Mouse (Mus musculus): ENCODE measurements around the gene Susd1. TPM values are rescaled to one million over a fixed set of nuclear protein-coding genes. Genes with fewer than 3 reads are reported as not detected.

Susd1 gene
- polyA plus RNA-seq, 1 experiment from 2014 or later: 3.7 TPM

DNA sequence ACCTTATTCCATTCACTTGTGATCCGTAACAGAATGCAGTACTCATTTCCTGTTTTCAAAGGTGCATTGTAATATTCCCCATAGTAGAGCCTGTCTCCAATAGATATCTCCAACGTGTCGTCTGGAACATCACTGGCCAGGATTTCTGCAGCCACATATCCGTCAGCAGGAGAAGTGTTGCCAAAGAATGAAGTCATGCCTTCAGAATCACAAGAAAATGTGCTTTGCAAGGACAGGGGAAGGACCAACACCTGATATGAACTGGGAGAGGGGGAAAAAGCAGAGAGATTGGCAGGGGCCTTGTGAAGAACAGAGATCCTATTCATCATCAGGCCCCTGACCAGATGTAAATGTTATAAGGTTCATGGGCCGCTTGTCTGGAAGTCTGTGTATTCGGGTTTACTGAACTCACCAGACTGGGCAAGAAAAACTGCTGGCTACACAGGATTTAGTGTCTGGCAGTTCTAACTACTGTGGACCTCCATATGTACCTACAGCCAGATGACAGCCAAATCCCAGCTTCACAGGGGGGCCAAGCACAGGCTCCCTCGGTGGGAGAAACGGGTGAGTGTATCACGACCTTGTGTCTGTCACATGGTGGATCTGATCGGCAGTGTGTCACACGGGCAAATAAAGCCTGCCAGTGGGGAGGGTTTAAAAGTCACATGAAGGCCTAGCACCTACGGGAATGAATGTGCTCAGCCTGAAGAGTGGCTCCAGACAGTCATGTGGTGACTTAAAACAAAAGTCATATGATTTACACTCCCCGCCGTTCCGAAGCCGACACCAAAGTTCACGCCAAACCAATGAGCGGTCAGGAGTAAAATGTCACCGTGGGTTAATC is 108.8 kb downstream of the Susd1 start:
- 59% methylated on average over 19 of the region's 19 CpGs for WGBS
- Histone ChIP-seq H3K9ac (no peak overlapping the region), H3K36me3 (no peaks in the 10 kb centered on the region), H3K27ac (peak overlapping the region; percentile 81), H3K4me2 (no peak overlapping the region), H3K4me1 (replicated peaks) (peaks cover 30% of the 10 kb centered on the region), H3K27me3 (no peaks in the 10 kb centered on the region), H3K4me3 (no peak overlapping the region), H3K9me3 (replicated peaks) (no peaks in the 10 kb centered on the region)
- ATAC-seq (replicated peaks; ENCODE audit: insufficient number of reproducible peaks, insufficient read depth, low FRiP score, low read depth): peak; percentile 34; the same call in 1 of the 2 replicates

DNA sequence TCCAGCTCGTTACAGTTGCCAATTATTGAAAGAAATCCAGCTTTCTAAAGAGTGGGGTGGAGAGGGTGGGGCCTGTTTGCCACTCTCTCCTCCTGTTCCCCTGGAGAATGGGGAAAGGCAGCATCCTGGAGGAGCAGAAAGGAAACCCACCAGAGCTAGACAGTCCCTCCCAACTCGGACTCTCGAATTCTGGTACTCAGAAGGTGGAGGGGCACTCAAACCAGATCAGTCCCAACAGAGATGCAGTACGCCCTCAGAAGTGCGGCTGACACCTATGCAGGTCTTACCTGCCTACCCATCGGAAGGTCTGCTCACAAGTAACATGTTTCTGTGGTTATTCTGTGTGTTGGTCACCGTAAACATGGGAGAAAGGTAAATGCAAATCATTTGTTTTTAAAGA is 109.6 kb downstream of the Susd1 start:
- H3K4me2 ChIP-seq: no peak overlapping the region
- H3K27me3 ChIP-seq: no peaks in the 10 kb centered on the region
- H3K9me3 ChIP-seq (replicated peaks): no peaks in the 10 kb centered on the region
- 93% methylated on average over 7 of the region's 7 CpGs for WGBS
- no peak for ATAC-seq (replicated peaks; ENCODE audit: insufficient number of reproducible peaks, insufficient read depth, low FRiP score, low read depth)
- H3K27ac ChIP-seq: 0 out of 2 replicates have a peak overlapping the region, but pooled peaks have one; percentile 9
- peaks cover 32% of the 10 kb centered on the region for H3K4me1 ChIP-seq (replicated peaks)
- no peak overlapping the region for H3K4me3 ChIP-seq
- H3K36me3 ChIP-seq: no peaks in the 10 kb centered on the region
- H3K9ac ChIP-seq: no peak overlapping the region

DNA sequence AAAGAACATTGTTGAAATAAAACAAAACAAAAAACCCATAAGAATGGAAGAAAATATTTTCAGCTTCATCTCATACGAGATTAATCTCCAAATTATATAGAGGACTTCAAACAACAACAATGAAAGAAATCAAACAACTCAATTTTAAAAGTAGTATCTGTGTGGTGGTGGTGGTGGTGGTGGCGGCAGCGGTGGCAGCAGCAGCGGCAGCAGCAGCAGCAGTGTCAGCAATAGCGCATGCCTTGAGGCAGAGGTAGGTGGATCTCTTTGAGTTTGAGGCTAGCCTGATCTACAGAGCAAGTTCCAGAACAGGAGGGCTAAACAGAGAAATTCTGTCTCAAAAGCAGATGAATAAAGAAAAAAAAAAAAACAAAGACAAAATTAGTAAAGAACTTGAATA is 110.4 kb downstream of the Susd1 start:
- no peaks in the 10 kb centered on the region for H3K27me3 ChIP-seq
- no peaks in the 10 kb centered on the region for H3K36me3 ChIP-seq
- no peaks in the 10 kb centered on the region for H3K9me3 ChIP-seq (replicated peaks)
- H3K4me3 ChIP-seq: no peak overlapping the region
- peaks cover 39% of the 10 kb centered on the region for H3K4me1 ChIP-seq (replicated peaks)
- no peak overlapping the region for H3K9ac ChIP-seq
- no peak overlapping the region for H3K27ac ChIP-seq
- H3K4me2 ChIP-seq: no peak overlapping the region
- WGBS: 93% methylated on average over 5 of the region's 5 CpGs
- no peak for ATAC-seq (replicated peaks; ENCODE audit: insufficient number of reproducible peaks, insufficient read depth, low FRiP score, low read depth)

DNA sequence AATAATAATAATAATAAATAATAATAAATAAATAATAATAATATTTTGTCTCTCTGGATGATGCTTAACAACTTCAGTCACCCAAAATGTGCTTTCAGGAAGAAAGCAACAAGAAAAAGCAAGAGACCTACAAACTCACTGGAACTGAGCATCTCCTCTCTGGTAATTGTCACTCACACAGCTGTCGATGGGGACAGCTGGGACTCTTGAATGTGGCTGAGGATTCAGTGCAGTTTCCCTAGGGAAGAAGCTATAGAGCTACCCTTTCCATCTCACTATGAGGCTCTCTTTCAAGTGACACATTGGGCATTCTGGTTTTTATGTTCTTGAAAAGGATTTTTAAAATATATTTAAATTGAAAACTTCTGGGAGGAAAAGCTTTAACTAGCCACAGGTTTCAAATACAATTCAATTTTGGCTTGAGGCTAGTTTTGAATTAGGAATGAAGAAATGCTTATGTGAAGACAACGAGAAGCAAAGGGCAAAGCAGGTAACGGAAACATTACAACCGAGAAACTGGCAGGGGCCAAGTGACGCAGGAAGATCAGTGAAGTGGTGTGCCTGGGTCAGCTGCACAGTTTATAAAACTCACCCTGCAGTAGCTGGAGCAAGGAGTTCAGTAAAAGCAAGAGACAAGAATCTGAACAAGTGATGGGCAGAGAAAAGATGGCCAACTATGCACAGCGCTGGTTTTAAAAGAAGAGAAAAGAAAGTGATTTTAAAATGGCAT is 112.2 kb downstream of the Susd1 start:
- no peak for ATAC-seq (replicated peaks; ENCODE audit: insufficient number of reproducible peaks, insufficient read depth, low FRiP score, low read depth)
- no peak overlapping the region for H3K4me3 ChIP-seq
- no peaks in the 10 kb centered on the region for H3K36me3 ChIP-seq
- H3K4me1 ChIP-seq (replicated peaks): peaks cover 28% of the 10 kb centered on the region
- no peaks in the 10 kb centered on the region for H3K27me3 ChIP-seq
- H3K9ac ChIP-seq: no peak overlapping the region
- H3K27ac ChIP-seq: no peak overlapping the region
- WGBS: 78% methylated on average over 6 of the region's 6 CpGs
- no peak overlapping the region for H3K4me2 ChIP-seq
- no peaks in the 10 kb centered on the region for H3K9me3 ChIP-seq (replicated peaks)

DNA sequence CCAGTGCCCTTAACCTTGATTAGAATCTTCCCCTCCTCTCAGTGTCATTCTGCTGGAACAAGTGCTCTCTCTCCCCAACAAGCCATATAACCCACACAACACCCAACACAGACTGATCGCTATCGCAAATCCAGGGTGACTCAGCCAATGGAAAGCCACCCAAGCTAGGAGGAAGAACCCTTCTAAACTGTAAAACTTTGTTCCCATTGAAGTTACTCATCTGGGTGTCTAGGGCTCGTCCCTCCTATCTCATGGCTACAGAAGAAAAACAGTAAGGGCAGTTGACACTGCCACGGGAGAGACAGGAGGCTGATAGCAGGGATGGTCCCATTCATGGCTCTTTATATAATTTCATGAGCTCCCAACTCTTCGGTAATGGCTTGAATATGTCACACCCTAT is 114.1 kb downstream of the Susd1 start:
- H3K36me3 ChIP-seq: no peaks in the 10 kb centered on the region
- no peak overlapping the region for H3K27ac ChIP-seq
- no peak for ATAC-seq (replicated peaks; ENCODE audit: insufficient number of reproducible peaks, insufficient read depth, low FRiP score, low read depth)
- WGBS: 74% methylated on average over 5 of the region's 5 CpGs
- H3K27me3 ChIP-seq: no peaks in the 10 kb centered on the region
- H3K9ac ChIP-seq: no peak overlapping the region
- H3K4me1 ChIP-seq (replicated peaks): peaks cover 13% of the 10 kb centered on the region
- H3K4me2 ChIP-seq: no peak overlapping the region
- no peaks in the 10 kb centered on the region for H3K9me3 ChIP-seq (replicated peaks)
- H3K4me3 ChIP-seq: no peak overlapping the region

- 0 out of 2 replicates have a peak overlapping the region, but pooled peaks have one; percentile 2 for H3K27ac ChIP-seq
- H3K4me2 ChIP-seq: no peak overlapping the region
- H3K27me3 ChIP-seq: no peaks in the 10 kb centered on the region
- H3K4me3 ChIP-seq: no peak overlapping the region
- no peaks in the 10 kb centered on the region for H3K36me3 ChIP-seq
- no peak overlapping the region for H3K9ac ChIP-seq
- no peaks in the 10 kb centered on the region for H3K9me3 ChIP-seq (replicated peaks)
- ATAC-seq (replicated peaks; ENCODE audit: insufficient number of reproducible peaks, insufficient read depth, low FRiP score, low read depth): 0 out of 2 replicates have a peak, but pooled peaks have one; percentile 35
- 22% methylated on average over 7 of the region's 7 CpGs for WGBS
- peaks cover 15% of the 10 kb centered on the region for H3K4me1 ChIP-seq (replicated peaks)
Observed at GRCm38 (mm10) chr4:59323231-59323651, 115.2 kb downstream of the Susd1 start.

GRCm38 (mm10) chr4:59322733-59323132 is 115.7 kb downstream of the Susd1 start:
- Histone ChIP-seq H3K27me3 (no peaks in the 10 kb centered on the region), H3K27ac (0 out of 2 replicates have a peak overlapping the region, but pooled peaks have one; percentile 2), H3K9me3 (replicated peaks) (no peaks in the 10 kb centered on the region), H3K36me3 (no peaks in the 10 kb centered on the region), H3K4me1 (replicated peaks) (peaks cover 15% of the 10 kb centered on the region), H3K4me3 (no peak overlapping the region), H3K9ac (no peak overlapping the region), H3K4me2 (no peak overlapping the region)
- no peak for ATAC-seq (replicated peaks; ENCODE audit: insufficient number of reproducible peaks, insufficient read depth, low FRiP score, low read depth)
- WGBS: 78% methylated on average over 3 of the region's 3 CpGs

DNA sequence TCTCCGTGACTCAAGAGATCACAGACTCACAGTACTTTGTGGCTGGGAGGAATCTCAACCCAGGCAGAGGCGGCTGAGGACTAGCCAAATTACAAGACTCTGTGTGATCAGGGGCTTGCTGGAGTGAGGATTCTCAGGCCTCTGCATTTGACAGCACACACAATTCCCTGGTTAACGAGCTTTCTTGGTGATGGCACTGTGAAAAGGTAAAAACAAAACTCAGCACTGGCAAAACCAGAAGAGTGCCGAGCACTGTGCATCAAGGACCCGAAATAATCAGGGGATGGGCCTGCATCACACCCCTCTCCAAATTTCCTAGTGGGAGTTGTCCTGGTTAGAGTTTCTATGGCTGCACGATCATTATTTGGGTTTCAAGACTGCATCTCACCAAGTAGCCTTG is 116.4 kb downstream of the Susd1 start:
- no peaks in the 10 kb centered on the region for H3K27me3 ChIP-seq
- ATAC-seq (replicated peaks; ENCODE audit: insufficient number of reproducible peaks, insufficient read depth, low FRiP score, low read depth): no peak
- H3K4me2 ChIP-seq: no peak overlapping the region
- WGBS: 86% methylated on average over 6 of the region's 6 CpGs
- no peak overlapping the region for H3K9ac ChIP-seq
- peaks cover 15% of the 10 kb centered on the region for H3K4me1 ChIP-seq (replicated peaks)
- no peak overlapping the region for H3K4me3 ChIP-seq
- H3K27ac ChIP-seq: no peak overlapping the region
- H3K9me3 ChIP-seq (replicated peaks): no peaks in the 10 kb centered on the region
- no peaks in the 10 kb centered on the region for H3K36me3 ChIP-seq

DNA sequence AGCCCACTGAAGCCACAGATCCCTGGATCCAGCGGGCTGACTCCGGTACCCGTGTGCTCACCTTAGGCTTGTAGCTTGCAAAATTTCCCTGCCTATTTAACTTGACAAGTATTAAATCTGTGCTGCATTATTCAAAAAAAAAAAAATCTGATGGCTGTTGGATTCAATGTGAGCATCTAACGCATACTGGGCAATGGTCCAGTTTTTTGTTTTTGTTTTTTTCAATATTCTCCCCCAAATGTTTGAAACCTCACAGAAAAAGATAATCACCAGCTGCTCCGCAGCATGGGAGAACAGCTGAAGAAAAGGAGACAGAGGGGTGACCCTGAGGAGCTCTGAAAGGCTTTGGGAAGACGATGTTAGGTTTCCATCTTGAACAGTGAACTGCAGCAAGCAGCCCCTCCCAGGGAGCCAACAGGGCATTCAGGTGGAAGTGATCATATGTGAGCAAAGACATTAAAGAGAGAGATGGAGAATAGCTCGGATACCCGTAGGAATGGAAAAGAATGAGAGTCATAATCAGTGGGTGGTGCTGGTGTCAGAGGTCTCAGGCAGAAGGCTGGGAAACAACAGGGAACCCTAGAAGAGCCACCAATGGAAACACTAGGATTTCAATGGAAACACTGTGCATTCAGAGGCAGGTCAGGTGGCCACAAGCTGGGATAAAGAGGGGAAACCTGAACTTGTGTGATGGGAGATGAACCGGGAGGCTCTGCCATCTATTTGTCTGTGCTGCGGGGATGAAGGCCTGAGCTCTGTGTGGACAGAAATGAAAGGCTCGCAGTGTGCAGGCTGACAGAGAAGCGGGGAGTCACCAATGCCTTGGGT is 117.0 kb downstream of the Susd1 start:
- no peak overlapping the region for H3K9ac ChIP-seq
- H3K4me1 ChIP-seq (replicated peaks): peaks cover 15% of the 10 kb centered on the region
- no peak overlapping the region for H3K4me2 ChIP-seq
- no peak for ATAC-seq (replicated peaks; ENCODE audit: insufficient number of reproducible peaks, insufficient read depth, low FRiP score, low read depth)
- no peaks in the 10 kb centered on the region for H3K9me3 ChIP-seq (replicated peaks)
- no peaks in the 10 kb centered on the region for H3K27me3 ChIP-seq
- WGBS: 79% methylated on average over 12 of the region's 12 CpGs
- no peaks in the 10 kb centered on the region for H3K36me3 ChIP-seq
- no peak overlapping the region for H3K27ac ChIP-seq
- H3K4me3 ChIP-seq: no peak overlapping the region

DNA sequence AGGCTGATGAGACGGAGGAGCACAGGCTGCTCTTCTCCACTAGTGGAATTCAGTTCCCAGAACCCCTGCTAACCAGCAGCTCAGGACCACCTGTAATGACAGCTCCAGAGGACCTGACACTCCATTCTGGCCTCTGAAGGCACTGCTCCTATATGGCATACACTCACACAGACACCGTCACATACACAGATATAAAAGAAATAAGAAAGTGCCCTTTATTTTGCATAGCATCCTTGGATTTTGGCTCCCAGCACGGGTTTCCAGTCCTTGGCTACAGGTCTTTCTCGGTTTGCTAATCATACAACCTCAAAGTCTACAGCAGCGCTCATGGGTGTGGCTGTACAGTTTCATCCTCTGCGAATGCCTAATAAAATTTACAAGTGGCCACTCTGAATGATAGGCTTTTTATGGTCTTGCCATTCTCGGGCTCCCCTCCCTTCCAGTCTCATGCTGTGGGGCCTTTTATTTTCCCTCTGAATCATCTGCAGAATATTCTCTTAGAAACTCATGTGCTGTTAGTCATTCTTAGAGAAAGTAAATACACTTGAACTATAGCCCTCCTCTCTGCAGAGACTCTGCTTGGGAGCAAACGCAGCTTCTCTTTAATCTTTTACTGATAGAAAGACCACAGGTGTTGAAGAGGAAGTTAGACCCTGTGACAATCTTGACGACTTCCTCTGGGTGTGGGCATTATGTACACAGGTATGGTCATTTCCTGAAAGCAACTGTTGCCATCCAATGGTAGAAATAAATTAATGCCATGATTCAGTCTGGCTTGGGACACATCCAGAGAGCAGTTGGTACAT is 119.1 kb downstream of the Susd1 start:
- no peak overlapping the region for H3K9ac ChIP-seq
- H3K9me3 ChIP-seq (replicated peaks): no peaks in the 10 kb centered on the region
- H3K27ac ChIP-seq: no peak overlapping the region
- WGBS: 66% methylated on average over 9 of the region's 9 CpGs
- H3K4me3 ChIP-seq: no peak overlapping the region
- peaks cover 27% of the 10 kb centered on the region for H3K4me1 ChIP-seq (replicated peaks)
- no peak overlapping the region for H3K4me2 ChIP-seq
- no peaks in the 10 kb centered on the region for H3K36me3 ChIP-seq
- H3K27me3 ChIP-seq: no peaks in the 10 kb centered on the region
- ATAC-seq (replicated peaks; ENCODE audit: insufficient number of reproducible peaks, insufficient read depth, low FRiP score, low read depth): no peak

All from heart, embryonic 15.5 days (tissue).